Mouse (Mus musculus) bone marrow, adult 2 months (tissue): Measurements from ENCODE around the gene 2610301B20Rik.

ENCODE experiments used
- CTCF ChIP-seq: fragments of 200-500 bp; IDR thresholded peaks from 2 replicates; pipeline ENCODE4 v1.5.1; 2011; ENCODE audit warnings: low read length, control low read depth; ENCODE audit not compliant: control insufficient read depth, insufficient read depth
- POLR2A ChIP-seq: fragments of 200-500 bp; IDR thresholded peaks from 2 replicates; pipeline ENCODE4 v1.6.1; 2011; ENCODE audit warnings: low read depth, mild to moderate bottlenecking, control low read depth, low read length, borderline replicate concordance; ENCODE audit not compliant: control insufficient read depth

DNA sequence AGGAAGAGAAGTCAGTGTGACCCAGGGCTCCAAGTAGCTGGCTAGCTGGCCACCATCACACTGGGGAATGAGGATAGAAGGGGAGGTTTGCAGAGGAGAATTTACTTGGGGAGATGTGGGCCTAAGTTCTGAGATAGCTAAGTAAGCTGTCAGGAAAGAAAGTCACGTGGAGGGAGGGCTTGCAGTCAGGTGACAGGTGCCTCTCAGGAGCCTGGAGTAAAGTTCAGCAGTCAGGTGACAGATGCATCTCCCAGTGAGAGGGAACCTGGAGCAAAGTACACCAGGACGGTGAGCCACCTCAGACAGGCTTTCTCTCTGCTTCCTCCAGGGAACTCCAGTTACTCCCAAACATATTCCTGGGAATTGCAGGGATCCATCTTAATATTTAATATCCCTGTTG, 49.8 kb downstream of the 2610301B20Rik start:
- TF ChIP-seq CTCF (no peak), POLR2A (no peak)
